ENCODE assay signal across 22 mouse cellular contexts in genomic region chr16:77653306-77653705, GRCm38 (mm10). TPM values are rescaled to one million over a fixed set of nuclear protein-coding genes. Genes with fewer than 3 reads are reported as not detected.
DNase-seq lines count a peak whose midpoint lies in the region; ATAC-seq lines count a peak whose summit lies in the region.
"Had no signal": no experiment of that assay in that cellular context is flagged by ENCODE, and none has a peak within 500 bp of the region (broad histone marks: within the 10 kb centered on the region; RNA-seq: fewer than 3 reads in every experiment).

No protein-coding gene starts in this region.

- no peak for ATAC-seq in forebrain, embryonic 15.5 days (replicated peaks)
- ATAC-seq in kidney, embryonic 16.5 days (ENCODE audit: low FRiP score, low TSS enrichment) = peak; percentile 76; the same call in 1 of the 2 replicates
- ATAC-seq in neural tube, embryonic 13.5 days (ENCODE audit: low read depth) = 0 out of 2 replicates have a peak, but pooled peaks have one; percentile 55
- ATAC-seq: activated CD4-positive, CD25-positive, alpha-beta regulatory T cell, adult 4 months; intestine, postnatal 0 days; liver, postnatal 0 days had no signal

- WGBS in forebrain, embryonic 15.5 days = 66% methylated on average over 3 of the region's 3 CpGs
- 93% methylated on average over 3 of the region's 3 CpGs for WGBS in forebrain, embryonic 10.5 days
- WGBS in kidney, embryonic 16.5 days = 24% methylated on average over 3 of the region's 3 CpGs
- WGBS in neural tube, embryonic 13.5 days = 25% methylated on average over 3 of the region's 3 CpGs

- no peak overlapping the region for H3K4me3 ChIP-seq in forebrain, embryonic 15.5 days
- no peak overlapping the region for H3K4me3 ChIP-seq in forebrain, embryonic 10.5 days
- H3K4me3 ChIP-seq in kidney, embryonic 16.5 days (ENCODE audit: low read length) = no peak overlapping the region
- H3K4me3 ChIP-seq in neural tube, embryonic 13.5 days = no peak overlapping the region
- H3K4me3 ChIP-seq: embryonic facial prominence, embryonic 13.5 days; limb, embryonic 15.5 days; stomach, embryonic 15.5 days had no signal

- peak overlapping the region; percentile 66 for H3K27ac ChIP-seq in forebrain, embryonic 15.5 days (replicated peaks)
- no peak overlapping the region for H3K27ac ChIP-seq in forebrain, embryonic 10.5 days
- no peak overlapping the region for H3K27ac ChIP-seq in kidney, embryonic 16.5 days (ENCODE audit: low read length)
- 0 out of 2 replicates have a peak overlapping the region, but pooled peaks have one; percentile 29 for H3K27ac ChIP-seq in neural tube, embryonic 13.5 days (replicated peaks)
- H3K27ac ChIP-seq: embryonic facial prominence, embryonic 13.5 days; limb, embryonic 15.5 days; stomach, embryonic 15.5 days had no signal

- H3K4me2 ChIP-seq in forebrain, embryonic 15.5 days (replicated peaks) = no peak overlapping the region
- no peak overlapping the region for H3K4me2 ChIP-seq in kidney, embryonic 16.5 days (replicated peaks; ENCODE audit: low read depth, low read length)
- H3K4me2 ChIP-seq in neural tube, embryonic 13.5 days = no peak overlapping the region
- H3K4me2 ChIP-seq: embryonic facial prominence, embryonic 13.5 days; limb, embryonic 15.5 days; stomach, embryonic 15.5 days had no signal

- DNase-seq in forebrain, embryonic 10.5 days (ENCODE audit: extremely low spot score, low spot score) = no peak
- no peak for DNase-seq in kidney, postnatal 14 days
- peak; percentile 41 for DNase-seq in embryo, embryonic 11.5 days (ENCODE audit: low read depth, low spot score)
- DNase-seq in heart, postnatal 4 days = no peak
- DNase-seq: gastrocnemius, postnatal 10 days; heart, postnatal 10 days; liver, postnatal 0 days; lung, postnatal 36 days; right cerebral cortex, adult 18-20 months had no signal

- H3K27me3 ChIP-seq in forebrain, embryonic 15.5 days = no peaks in the 10 kb centered on the region
- H3K27me3 ChIP-seq in forebrain, embryonic 10.5 days (ENCODE audit: poor library complexity, severe bottlenecking) = no peaks in the 10 kb centered on the region
- no peaks in the 10 kb centered on the region for H3K27me3 ChIP-seq in kidney, embryonic 16.5 days (ENCODE audit: insufficient read depth, low read length)
- H3K27me3 ChIP-seq in neural tube, embryonic 13.5 days = no peaks in the 10 kb centered on the region
- H3K27me3 ChIP-seq: embryonic facial prominence, embryonic 13.5 days; limb, embryonic 15.5 days; stomach, embryonic 15.5 days had no signal

- no peak overlapping the region for H3K9ac ChIP-seq in forebrain, embryonic 15.5 days (replicated peaks)
- H3K9ac ChIP-seq in kidney, embryonic 16.5 days (replicated peaks; ENCODE audit: low read length) = no peak overlapping the region
- no peak overlapping the region for H3K9ac ChIP-seq in neural tube, embryonic 13.5 days
- H3K9ac ChIP-seq: embryonic facial prominence, embryonic 13.5 days; limb, embryonic 15.5 days; liver, postnatal 0 days; stomach, embryonic 15.5 days had no signal

- H3K9me3 ChIP-seq in forebrain, embryonic 15.5 days = no peaks in the 10 kb centered on the region
- H3K9me3 ChIP-seq in forebrain, embryonic 10.5 days = no peaks in the 10 kb centered on the region
- H3K9me3 ChIP-seq in kidney, embryonic 16.5 days (ENCODE audit: low read length) = no peaks in the 10 kb centered on the region
- no peaks in the 10 kb centered on the region for H3K9me3 ChIP-seq in neural tube, embryonic 13.5 days
- H3K9me3 ChIP-seq: embryonic facial prominence, embryonic 13.5 days; limb, embryonic 15.5 days; stomach, embryonic 15.5 days had no signal

- peaks cover 22% of the 10 kb centered on the region for H3K4me1 ChIP-seq in forebrain, embryonic 15.5 days
- H3K4me1 ChIP-seq in forebrain, embryonic 10.5 days = peaks cover 9% of the 10 kb centered on the region
- H3K4me1 ChIP-seq in kidney, embryonic 16.5 days (ENCODE audit: insufficient read depth, low read length) = 0 out of 2 replicates have a peak, but pooled peaks cover 2% of the 10 kb centered on the region
- H3K4me1 ChIP-seq in neural tube, embryonic 13.5 days (replicated peaks) = peaks cover 20% of the 10 kb centered on the region
- H3K4me1 ChIP-seq: embryonic facial prominence, embryonic 13.5 days; limb, embryonic 15.5 days; stomach, embryonic 15.5 days had no signal

- H3K36me3 ChIP-seq in forebrain, embryonic 15.5 days = no peaks in the 10 kb centered on the region
- no peaks in the 10 kb centered on the region for H3K36me3 ChIP-seq in forebrain, embryonic 10.5 days (replicated peaks)
- H3K36me3 ChIP-seq in kidney, embryonic 16.5 days (ENCODE audit: insufficient read depth, low read length) = no peaks in the 10 kb centered on the region
- no peaks in the 10 kb centered on the region for H3K36me3 ChIP-seq in neural tube, embryonic 13.5 days
- H3K36me3 ChIP-seq: embryonic facial prominence, embryonic 13.5 days; limb, embryonic 15.5 days; stomach, embryonic 15.5 days had no signal

RNA-seq across cellular contexts. Expression of gene Gm11146, which starts 51.4 kb away (rescaled TPM):
- polyA plus RNA-seq in forebrain, embryonic 15.5 days (2015; fragmentation: Nextera tagmentation; extraction: Ambion mirVana) = not detected in 2 replicates
- polyA plus RNA-seq in forebrain, embryonic 10.5 days (2016; fragmentation: Nextera tagmentation; extraction: Ambion mirVana) = not detected in 2 replicates
- not detected in 2 replicates for polyA plus RNA-seq in kidney, embryonic 16.5 days (2015; fragmentation: Nextera tagmentation; extraction: Ambion mirVana)
- polyA plus RNA-seq in neural tube, embryonic 13.5 days (2015; fragmentation: Nextera tagmentation; extraction: Ambion mirVana) = not detected in 2 replicates
- not detected for total RNA-seq in heart, postnatal 4 days (2021)
- total RNA-seq: adrenal gland, postnatal 4 days; gastrocnemius, postnatal 10 days; heart, adult 8-10 months; heart, postnatal 10 days; layer of hippocampus, adult 18-20 months; left cerebral cortex, adult 18-20 months had no signal
- polyA plus RNA-seq: activated CD4-positive, CD25-positive, alpha-beta regulatory T cell, adult 4 months; embryonic facial prominence, embryonic 13.5 days; intestine, postnatal 0 days; limb, embryonic 15.5 days; liver, postnatal 0 days; stomach, embryonic 15.5 days; thymus, postnatal 0 days had no signal

Comparison
In these comparisons a context has a peak if more than half of its experiments do, and no peak if none do; other contexts are left out.
1. H3K27ac ChIP-seq: peak in forebrain, embryonic 15.5 days (single experiment) and neural tube, embryonic 13.5 days (single experiment); none in forebrain, embryonic 10.5 days (single experiment) and kidney, embryonic 16.5 days (single experiment).